Mouse (Mus musculus) c-Kit-positive CD71-positive TER-119-positive erythroid progenitor cells, embryonic 14.5 days (primary cell): Measurements from ENCODE around the gene Tbcel.
A peak's percentile ranks its signal among the peaks of the same experiment; 100 is the strongest.

Experiments used
- DNase-seq: peaks from one replicate; pipeline ENCODE4 v3.0.0-alpha.2; 2013; ENCODE audit warnings: low spot score

Tbcel gene

GRCm38 (mm10) chr9:42382628-42383347 is 124.8 kb downstream of the Tbcel start:
- no peak for DNase-seq

GRCm38 (mm10) chr9:42382063-42382462 is 125.5 kb downstream of the Tbcel start:
- no peak for DNase-seq

GRCm38 (mm10) chr9:42378071-42378470 is 129.5 kb downstream of the Tbcel start:
- DNase-seq: no peak

- DNase-seq: no peak
These were observed 130.0 kb downstream of the Tbcel start for GRCm38 (mm10) chr9:42377656-42378055.

GRCm38 (mm10) chr9:42371670-42372368 is 135.8 kb downstream of the Tbcel start:
- DNase-seq: peak; percentile 73
